Mouse (Mus musculus) frontal cortex, postnatal 10 days (tissue): ENCODE data around the gene Gdpgp1.

Experiments used
- DNase-seq, 2 experiments: peaks; one replicate each; pipeline ENCODE4 v3.0.0; 2022; ENCODE audit warnings: low spot score in 2 of 2, mixed read lengths in 1 of 2

Gdpgp1 gene

DNA sequence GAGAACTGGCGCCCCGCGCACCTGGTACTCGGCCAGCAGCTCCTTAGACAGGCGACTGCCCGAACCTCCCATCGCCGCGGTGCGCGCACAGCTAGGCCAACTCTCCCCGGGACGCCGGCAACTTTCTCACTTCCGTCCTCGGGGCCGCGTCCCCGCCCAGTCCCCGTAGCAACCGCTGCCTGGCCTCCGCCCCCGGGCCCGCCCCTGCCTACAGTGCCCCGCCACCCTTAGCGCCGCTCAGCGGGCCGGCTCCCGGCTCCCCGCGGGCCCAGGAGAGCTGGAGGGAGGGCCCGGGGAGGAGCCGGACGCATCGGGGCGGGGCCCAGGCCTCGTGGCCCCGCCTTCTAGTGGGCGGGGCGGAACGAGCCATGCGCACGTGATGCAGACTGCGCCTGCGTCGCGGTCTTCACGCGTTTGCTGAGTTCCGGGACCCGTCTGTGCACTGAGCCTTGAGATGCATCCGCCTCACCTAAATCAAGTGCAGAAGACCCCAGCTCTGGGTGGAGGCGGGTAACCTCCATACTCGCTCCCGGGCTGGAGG, at the start of gene Gdpgp1, which contains the start of gene Cib1:
Gene Gdpgp1 (plus strand): TSS at position 377 of the 541 bp plus-strand sequence.
Gene Cib1 (minus strand): TSS at position 325 of the 541 bp plus-strand sequence.
- DNase-seq: peak; percentile 91 to 95

DNA sequence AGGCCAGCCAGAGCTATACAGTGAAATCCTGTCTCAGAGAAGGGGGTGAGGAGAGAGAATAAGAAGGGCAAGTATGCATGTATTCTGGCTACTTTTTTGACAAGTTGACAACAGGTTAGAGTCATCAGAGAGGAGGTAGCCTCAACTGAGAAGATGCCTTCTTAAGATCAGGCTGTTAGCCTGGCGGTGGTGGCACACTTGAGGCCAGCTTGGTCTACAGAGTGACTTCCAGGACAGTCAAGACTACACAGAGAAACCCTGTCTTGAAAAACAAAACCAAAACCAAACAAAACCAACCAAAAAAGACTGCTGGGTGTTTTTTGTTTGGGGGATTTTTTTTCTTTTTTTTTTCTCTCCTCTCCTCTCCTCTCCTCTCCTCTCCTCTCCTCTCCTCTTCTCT, 49.2 kb upstream of the Gdpgp1 start:
- DNase-seq: no peak

DNA sequence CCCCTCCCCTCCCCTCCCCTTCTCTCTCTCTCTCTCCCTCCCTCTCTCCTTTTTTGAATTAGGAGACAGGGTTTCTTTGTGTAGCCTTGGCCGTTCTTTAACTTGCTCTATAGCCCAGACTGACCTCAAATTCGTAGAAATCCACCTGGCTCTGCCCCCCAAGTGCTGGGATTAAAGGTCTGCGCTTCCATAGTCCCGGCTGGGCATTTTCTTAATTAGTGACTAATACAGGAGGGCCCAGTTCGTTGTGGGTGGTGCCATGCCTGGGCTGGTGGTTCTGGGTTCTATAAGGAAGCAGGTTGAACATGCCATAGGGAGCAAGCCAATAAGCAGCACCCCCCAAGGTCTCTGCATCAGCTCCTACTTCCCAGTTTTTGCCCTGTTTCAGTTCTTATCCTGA, 48.7 kb upstream of the Gdpgp1 start:
- no peak for DNase-seq

DNA sequence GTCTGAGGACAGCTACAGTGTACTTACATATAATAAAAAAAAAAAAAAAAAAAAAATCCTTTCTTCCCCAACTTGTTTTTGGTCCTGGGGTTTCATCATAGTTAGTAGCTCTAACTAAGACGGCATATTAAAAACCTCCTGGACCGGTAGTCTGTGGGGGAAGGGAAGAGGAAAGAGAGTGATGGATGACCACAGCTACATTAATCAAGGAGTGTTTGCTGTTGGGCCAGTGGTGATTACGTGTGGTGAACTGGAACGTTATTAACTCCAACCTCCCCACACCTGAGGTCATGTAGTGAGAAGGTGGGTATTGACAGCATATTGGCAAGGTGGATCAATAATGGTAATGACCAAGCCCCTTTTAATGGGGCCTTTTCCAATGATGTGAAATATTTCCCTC, 48.1 kb upstream of the Gdpgp1 start:
- DNase-seq: no peak

DNA sequence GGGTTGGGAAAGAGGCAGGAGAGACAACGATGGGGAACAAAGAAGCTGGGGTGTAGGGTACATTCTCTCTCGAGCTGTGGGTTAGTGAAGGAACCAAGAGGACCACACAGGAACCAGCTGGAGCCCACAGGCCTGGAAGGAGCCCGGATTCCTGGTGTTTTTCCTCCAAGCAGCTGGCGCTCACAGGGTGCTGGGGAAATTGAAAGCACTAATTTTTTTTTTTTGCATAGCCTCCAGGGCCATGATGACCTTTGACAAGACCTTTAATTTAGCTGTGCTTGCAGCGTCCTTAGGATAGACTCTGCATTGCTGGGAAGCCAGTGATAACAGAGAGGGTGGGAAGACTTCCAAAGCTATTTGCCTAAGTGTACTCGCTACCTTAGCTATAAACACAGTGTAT, 47.7 kb upstream of the Gdpgp1 start:
- DNase-seq: no peak

DNA sequence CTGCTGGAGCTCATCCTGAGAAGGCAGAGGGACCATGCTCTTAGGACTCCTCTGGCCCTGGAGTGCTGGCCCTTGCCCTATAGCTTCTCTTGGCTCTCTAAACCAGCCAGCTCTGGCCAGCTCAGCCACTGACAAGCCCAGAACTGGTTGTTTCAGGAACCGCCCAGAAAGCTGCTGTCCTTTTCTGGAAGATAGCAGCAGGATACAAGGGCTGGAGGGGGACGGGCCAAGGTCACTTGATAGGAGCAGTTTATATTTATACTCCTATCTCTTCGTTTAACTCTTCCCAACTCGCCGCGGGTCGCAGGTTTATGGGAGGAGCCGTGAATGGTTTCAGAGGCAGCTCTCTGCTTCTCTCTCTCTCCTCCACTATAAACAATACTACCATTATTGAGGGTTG, 46.6 kb upstream of the Gdpgp1 start:
- no peak for DNase-seq

DNA sequence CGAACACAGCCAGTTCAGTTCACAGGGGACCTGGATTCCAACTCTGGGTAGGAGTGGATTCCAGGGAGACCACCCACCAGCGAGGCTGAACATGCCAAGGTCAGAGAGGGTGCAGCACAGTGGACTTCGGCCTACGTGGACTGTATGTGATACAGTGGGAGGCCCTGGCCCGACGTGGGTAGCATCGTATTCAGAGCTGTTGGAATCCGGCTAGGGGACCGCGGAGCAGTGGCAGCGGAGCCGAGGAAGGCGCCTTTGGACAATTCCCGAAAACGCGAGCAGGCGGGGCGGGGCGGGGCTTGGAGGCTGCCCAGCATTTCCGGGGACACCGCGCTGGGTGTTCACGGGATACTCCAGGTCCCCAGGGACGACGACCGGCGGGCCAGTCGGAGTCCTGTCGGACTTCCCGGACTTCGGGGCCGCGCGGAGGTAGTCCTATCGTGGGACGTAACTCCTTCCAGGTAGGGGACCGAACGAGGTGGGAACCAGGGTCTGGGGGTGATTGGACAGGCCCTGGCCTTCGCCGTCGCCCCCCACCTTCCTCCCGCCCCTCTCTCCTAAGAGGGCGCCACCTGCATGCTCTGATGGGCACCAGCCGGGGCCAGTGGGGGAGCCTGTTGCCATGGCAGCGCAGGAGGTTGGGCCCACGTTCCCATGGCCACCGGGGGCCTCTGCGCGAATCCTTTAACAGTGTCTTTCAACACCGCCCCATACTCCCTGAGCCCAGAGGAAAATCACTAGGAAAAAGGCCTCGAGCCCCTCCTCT, 46.0 kb upstream of the Gdpgp1 start, which contains the start of gene Sema4b:
Gene Sema4b (plus strand): TSS at position 311 of the 766 bp plus-strand sequence.
- DNase-seq: peak; percentile 95

DNA sequence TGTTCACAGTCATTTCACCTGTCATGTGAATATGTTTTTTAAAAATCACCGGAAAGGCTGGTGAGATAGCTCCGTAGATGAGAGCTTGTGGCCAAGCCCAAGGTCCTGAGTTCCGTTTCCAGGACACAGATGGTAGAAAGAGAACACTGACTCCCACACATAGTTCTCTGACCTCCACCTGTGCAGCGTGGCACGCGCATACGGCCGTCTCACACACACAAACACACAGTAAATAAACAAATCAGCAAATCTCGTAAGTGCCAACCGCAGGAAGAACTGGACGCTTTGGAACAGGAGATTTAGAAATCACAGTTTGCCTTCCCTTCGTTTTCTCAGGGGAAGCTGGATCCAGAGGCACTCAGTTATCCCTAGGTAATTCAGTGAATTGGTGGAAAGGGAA, 45.2 kb upstream of the Gdpgp1 start:
- no peak for DNase-seq

DNA sequence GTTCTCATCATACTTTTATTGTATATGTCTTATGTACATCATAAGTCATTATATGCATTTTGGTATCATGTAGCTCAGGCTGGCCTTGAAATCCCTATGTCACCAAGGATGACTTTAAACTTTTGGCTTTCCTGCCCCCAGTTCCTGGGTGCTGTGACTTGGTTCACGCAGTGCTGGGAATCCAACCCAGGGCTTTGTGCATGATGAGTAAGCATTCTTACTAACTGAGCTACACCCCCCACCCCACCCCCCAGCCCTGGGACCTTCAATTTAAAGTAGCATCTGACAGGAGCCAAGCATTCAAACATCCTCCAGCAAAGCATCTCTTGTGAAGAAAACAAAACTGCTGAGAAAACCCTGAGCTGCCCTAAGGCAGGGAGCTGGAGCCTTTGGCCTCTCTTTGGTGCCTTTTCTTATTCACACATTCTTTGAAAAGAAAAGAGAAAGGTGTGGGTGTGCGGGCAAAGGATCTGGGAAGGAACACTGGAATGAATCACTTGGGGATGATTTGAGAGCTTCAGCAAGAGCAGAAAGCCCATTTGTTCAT, 44.0 kb upstream of the Gdpgp1 start:
- no peak for DNase-seq

DNA sequence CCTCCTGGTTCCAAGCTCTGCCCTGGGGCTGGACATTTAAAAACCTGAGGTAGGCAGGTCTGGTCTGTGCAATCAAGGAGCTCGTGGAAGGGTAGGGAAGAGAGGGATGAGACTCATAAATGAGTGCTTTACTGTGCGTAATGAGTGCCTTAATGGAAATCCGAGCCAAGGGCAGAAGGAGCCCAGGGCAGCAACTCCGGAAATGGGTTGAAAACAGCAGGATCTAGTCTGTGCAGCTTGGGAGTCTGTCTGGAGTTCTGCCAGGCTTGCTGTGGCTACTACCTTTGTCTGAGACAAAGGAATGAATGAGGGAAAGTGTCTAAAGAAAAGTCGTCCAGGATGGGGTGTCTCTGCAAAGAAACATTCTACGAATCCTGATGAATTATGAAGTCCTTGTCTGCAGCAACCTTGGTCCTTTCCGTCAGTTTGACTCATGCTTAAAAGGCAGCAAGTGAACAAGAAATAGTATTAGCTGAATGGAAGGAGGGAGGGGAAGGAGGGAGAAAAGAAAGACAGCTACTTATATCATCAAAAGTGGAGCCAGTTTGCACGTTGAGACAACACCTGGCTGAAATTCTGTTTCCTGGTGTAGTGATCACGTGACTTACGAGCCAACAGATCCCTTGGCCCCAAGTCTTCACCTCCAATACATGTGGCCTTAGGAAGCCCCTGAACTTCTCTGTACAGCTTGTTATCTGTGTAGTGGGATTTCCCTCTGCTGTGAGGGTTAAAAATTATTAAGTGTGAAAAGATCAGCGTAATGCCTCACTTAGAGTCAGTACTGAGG, 43.3 kb upstream of the Gdpgp1 start:
- no peak for DNase-seq

DNA sequence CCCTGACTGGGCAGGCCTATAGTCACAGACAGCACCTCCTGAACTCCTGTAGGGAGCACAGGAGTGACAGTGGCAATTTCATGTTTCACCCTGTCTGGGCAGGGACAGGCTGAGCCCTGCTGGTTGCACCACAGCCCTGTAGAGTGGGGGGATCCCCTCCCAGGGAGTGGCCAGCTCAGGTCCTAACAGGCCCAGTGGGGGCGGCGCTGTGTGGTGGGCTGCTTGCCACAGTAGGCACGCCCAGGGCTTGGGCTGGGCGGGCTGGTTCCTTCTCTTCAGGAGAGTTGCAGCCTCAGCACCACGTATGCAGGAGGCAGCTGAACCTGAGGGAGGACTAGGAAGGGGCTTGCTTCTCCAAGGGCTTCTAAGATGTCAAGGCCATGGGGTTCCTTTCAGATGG, 41.2 kb upstream of the Gdpgp1 start:
- DNase-seq: no peak

DNA sequence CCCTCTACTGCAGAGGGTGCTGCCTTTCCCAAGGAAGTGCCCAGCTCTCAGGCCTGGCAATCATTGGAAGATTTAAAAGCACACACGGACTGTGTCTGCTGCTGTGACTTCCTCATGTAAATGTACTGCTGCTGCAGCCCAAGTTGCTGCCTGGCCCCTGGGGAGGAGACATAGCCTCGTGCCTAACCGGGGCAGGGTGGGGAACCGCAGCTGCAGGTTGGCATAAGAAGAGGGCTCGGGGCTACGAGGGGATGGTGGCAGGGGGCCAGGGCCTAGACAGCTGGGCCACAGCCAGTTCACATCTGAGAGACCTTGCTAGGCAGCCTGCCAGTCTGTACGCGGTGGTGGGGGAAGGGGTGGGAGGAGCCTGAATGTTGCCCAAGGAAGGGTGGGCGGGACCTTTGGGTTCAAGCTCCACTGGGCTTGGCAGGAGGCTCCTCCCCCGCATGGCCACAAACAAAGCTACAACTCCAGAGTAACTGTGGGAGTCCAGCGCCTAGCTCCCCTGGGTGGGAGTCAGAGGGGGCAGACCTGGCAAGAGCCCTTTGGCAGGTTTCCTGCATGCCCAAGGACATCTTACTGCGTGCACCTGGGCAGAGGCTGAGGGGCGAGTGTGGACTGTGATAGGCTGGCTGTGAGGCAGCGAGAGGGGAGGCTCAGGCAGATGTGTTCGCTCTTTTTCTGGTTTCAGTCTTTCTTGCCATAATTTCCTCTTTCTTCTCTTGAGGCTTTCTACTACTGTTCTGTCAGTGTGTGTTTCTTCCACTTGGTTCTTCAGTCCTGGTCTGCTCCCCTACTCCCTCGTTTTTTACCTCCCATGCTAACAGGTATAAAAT, 40.2 kb upstream of the Gdpgp1 start:
- DNase-seq: peak; percentile 78 to 81

DNA sequence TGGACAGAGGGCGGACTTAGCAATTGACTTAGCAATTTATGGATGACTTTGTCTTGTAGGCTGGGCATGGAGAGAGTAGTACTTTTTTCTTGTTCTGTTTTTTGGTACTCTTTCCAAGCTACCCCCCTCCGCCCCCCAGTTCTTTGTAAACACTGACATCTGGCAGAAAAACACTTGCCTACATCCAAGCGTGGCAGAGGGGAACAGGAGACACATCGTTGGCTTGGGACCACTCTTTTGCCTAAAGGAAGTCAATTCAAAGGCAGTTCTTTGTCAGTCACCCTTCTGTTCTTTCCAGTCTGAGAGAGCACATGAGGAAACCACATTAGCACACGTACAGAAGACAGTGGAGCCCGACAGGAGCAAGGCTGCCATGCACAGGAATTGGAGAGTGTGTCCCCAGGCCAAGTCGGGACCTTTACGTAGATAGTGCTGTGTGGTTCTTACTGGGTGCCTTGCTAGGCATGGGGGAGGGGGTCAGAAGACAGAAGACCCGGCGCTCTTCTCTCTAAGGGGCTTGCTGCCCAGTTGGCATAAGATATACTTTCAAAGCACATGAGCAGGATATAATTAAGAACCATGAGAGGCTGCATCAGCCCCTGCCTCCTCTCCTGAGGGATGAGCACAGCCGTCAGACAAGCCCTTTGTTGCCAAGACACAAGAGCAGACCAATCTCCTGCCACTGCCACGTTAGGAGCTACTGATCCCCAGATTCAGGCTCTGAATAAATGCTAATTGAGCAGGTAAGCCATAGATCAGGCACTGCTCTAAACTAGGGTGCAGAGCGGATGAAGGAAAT, 38.5 kb upstream of the Gdpgp1 start:
- no peak for DNase-seq

DNA sequence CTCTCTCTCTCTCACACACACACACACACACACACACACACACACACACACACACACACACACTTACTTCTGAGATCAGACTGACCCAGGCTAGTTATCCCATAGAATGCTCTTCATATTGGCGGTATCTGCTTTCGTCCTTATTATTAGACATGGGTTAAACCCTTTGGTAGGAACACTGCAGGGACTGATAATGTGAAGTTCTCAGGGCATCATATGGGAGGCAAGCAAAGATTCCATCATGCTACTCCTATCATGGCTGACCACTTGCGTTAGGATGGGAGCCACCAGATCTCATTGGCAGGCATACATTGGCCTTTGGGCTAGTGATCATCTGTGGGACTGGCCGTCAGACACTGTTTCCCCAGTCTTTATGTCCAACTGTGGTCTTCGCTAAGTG, 37.5 kb upstream of the Gdpgp1 start:
- no peak for DNase-seq

DNA sequence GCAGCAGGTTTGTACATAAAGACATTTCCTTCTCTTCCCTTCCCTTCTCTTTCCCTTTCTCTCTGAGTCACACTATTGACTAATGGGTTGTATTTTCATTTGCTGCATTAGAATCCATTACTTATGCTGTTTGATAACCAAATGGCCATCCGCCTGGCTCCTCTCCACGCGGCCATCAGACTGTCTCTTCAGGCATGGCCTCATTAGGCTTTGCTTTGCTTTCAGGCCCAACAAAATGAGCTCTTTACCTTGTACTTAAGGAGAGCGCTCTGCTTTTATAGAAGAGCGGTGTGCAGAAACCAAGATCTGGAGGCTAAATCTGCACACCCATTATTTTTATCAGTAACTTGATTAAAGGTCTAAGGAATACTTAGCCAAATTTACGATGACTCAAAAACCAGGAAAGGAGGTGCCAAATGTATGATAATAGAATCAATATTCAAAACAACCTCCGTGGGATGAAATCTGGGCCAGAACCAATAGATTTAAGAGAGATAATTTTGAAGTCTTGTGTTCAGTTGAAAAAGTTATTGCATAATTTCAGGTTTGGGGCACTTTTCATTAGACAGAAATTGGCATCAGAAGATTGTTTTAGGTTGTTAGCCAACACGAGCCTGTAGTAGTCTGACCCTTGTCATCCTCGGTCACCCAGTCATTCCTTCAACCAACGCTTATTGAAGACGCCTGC, 36.9 kb upstream of the Gdpgp1 start:
- DNase-seq: no peak

DNA sequence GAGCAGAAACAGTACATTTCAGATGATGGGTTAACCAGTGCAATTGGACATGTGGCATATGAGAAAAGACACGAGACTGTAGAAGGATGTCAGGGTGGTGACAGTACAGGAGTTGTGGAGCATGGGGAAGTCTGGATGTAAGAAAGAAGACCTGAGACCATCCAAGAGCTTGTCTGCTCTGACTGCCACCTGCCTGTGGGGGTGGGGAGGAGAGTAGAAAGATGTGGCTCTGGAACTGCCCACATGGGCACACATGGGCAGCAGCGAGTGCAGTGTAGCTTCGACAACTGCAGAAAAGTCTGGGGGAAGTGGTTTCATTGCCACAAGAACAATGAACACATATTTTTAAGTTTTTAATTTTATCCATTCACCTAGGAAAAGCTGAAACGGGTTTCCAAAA, 35.3 kb upstream of the Gdpgp1 start:
- DNase-seq: no peak

DNA sequence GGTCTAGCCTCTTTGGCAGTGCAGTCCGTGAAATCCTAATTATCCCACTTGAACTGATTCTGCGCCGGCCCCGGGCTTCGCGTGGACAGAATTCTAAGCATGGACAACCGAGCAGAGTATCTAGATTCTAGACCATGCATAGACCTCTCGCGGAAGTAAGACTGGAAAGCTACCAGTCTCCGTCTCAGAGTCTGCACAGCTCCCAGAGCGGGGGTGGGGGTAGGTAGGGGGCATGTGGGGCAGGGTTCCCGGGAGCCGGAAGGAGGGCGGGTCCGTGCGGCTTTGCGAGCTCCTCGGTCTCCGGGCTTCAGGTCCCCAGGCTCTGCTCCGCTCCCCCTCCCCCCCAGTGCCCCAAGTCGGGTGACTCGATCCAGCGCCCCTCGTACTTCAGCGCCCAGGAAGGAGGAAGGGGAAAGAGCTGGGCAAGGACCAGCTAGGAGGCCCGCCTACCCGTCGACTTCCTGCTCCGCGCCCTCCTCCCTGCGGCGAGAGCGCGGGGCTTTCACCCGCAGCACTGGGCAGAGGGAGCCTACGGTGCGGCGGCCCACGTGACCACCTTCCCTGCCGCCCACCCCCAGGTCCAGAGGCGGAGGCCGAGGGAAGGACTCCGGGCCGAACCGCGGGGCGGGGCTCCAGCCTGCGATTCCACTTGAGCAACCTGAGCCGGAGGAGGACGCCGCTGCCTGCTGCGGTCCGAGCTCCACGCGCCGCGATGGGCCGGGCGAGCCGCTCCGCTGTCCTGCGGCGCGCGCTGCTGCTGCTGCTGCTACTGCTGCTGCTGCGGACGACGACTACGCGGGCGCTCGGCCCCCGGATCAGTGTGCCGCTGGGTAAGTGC, 34.5 kb upstream of the Gdpgp1 start:
- DNase-seq: peak; percentile 75 to 78

DNA sequence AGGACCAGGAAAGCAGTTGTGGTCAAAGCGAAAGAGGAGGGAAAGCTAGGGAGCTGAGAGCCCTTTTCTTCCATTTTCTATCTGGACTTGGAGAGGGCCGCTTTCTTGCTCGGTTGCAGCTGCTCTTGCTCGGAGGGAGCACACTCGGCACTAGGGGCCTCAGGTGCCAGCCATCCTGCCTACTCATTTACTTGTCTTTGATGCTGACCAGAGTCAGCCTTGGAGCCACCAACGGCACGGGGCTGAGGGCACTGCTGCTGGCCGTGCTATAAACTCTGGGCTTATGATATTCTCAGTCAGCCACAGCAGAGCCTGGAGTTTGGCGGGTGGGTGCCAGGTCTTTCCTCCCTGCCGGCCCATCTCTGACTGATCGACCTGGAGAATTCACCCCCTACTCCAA, 33.8 kb upstream of the Gdpgp1 start:
- DNase-seq: no peak

DNA sequence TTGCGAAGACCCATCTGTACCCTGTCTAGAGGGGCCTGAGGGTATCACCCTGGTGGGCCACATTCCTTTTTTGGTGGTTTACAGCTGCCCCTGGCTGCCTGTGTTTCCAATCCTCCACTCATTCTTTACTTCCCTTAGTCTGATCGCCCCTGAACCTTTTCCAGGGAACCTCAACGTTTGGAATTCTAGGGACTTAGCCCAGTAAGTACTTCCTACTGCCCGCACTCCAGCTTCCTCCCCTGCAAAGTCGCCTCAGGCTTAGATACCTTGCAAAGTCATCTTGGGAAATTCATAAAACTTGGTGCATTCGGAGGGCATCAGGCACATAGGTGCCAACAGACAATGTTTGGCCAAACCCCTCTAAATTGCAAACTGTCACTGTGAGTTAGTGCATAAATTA, 33.4 kb upstream of the Gdpgp1 start:
- no peak for DNase-seq
